Mouse (Mus musculus): Measurements from ENCODE around the gene Tspan17.

GRCm38 (mm10) chr13:54794002-54794577, 4.9 kb downstream of the Tspan17 start:
- TF ChIP-seq CTCF (conservative IDR thresholded peaks at IDR 0.05; ENCODE audit: low read length) (no peak), NANOG (IDR thresholded peaks at IDR 0.05; ENCODE audit: borderline replicate concordance, low read length) (no peak)

Measured in E14TG2a.4 (cell line).